Mouse (Mus musculus): Measurements from ENCODE around the gene Cirbp.

GRCm38 (mm10) chr10:80137626-80138552 lies 27.9 kb upstream of the Cirbp start:
- TF ChIP-seq CTCF (IDR thresholded peaks at IDR 0.05; ENCODE audit: insufficient read depth, low read length) (no peak), POLR2A (IDR thresholded peaks at IDR 0.05; ENCODE audit: borderline replicate concordance, extremely low read depth, low read depth, low read length) (no peak)
